Comparison of ENCODE assay signal across 8 mouse cellular contexts in genomic region chr2:18473361-18473771, GRCm38 (mm10).
A peak's percentile ranks its signal among the peaks of the same experiment; 100 is the strongest.
DNase-seq lines count a peak whose midpoint lies in the region; ATAC-seq and TF ChIP-seq lines count a peak whose summit lies in the region.

No protein-coding gene starts in this region.

- TF ChIP-seq CTCF in thymus, adult 2 months (IDR thresholded peaks at IDR 0.05; ENCODE audit: borderline replicate concordance, control insufficient read depth, extremely low read depth, insufficient read depth, low read length, poor library complexity), result no peak
- TF ChIP-seq CTCF in kidney, adult 2 months (conservative IDR thresholded peaks at IDR 0.05; ENCODE audit: insufficient read depth, insufficient read length, low read depth, low read length), result no peak
- TF ChIP-seq CTCF in lung, postnatal 0 days (IDR thresholded peaks at IDR 0.05), result no peak

- no peaks in the 10 kb centered on the region for H3K27me3 ChIP-seq in thymus, adult 2 months (ENCODE audit: control insufficient read depth, insufficient read depth, low read length)
- no peaks in the 10 kb centered on the region for H3K27me3 ChIP-seq in kidney, adult 2 months (replicated peaks; ENCODE audit: control insufficient read depth, insufficient read depth, low read length)
- no peaks in the 10 kb centered on the region for H3K27me3 ChIP-seq in lung, postnatal 0 days (replicated peaks; ENCODE audit: insufficient read depth, low read length)

- H3K4me2 ChIP-seq in lung, postnatal 0 days (replicated peaks; ENCODE audit: low read depth, low read length), result no peak overlapping the region

- WGBS in thymus, adult 2 months, result 61% methylated on average over 3 of the region's 3 CpGs
- 46% methylated on average over 3 of the region's 3 CpGs for WGBS in kidney, adult 2 months
- 13% methylated on average over 3 of the region's 3 CpGs for WGBS in lung, postnatal 0 days

- H3K36me3 ChIP-seq in thymus, adult 2 months (ENCODE audit: control insufficient read depth, insufficient read depth, low read length), result no peaks in the 10 kb centered on the region
- no peaks in the 10 kb centered on the region for H3K36me3 ChIP-seq in kidney, adult 2 months (ENCODE audit: control insufficient read depth, insufficient read depth, low read length)
- no peaks in the 10 kb centered on the region for H3K36me3 ChIP-seq in lung, postnatal 0 days (ENCODE audit: insufficient read depth, low read length)

- ATAC-seq in lung, postnatal 0 days, result peak; percentile 88
- ATAC-seq in erythroblast, adult 5-6 weeks (replicated peaks; ENCODE audit: low FRiP score, poor library complexity, severe bottlenecking), result no peak

- no peaks in the 10 kb centered on the region for H3K4me1 ChIP-seq in thymus, adult 2 months (replicated peaks; ENCODE audit: control insufficient read depth, insufficient read depth, low read length)
- no peaks in the 10 kb centered on the region for H3K4me1 ChIP-seq in kidney, adult 2 months (ENCODE audit: control insufficient read depth, insufficient read depth, low read length)
- no peaks in the 10 kb centered on the region for H3K4me1 ChIP-seq in lung, postnatal 0 days (ENCODE audit: insufficient read depth, low read depth, low read length)

- H3K9ac ChIP-seq in lung, postnatal 0 days (replicated peaks; ENCODE audit: low read depth), result no peak overlapping the region

- no peak for TF ChIP-seq POLR2A in thymus, adult 2 months (IDR thresholded peaks at IDR 0.05; ENCODE audit: control insufficient read depth, extremely low read depth, insufficient read depth, low read length, poor library complexity)
- no peak for TF ChIP-seq POLR2A in kidney, adult 2 months (IDR thresholded peaks at IDR 0.05; ENCODE audit: low read depth, low read length)

- peak; percentile 3 to 6 for DNase-seq in cerebellum, postnatal 14 days
- no peak for DNase-seq in cerebellum, adult 11 months
- DNase-seq in thymus, adult 2 months, result peak; percentile 2
- DNase-seq in thymus, postnatal 10 days (ENCODE audit: low spot score in 2 of 2), result no peak
- peak; percentile 43 for DNase-seq in kidney, adult 2 months
- peak; percentile 73 for DNase-seq in lung, postnatal 0 days (ENCODE audit: low spot score)
- DNase-seq in urinary bladder, postnatal 4 days (ENCODE audit: low spot score in 2 of 2), result no peak

- TF ChIP-seq EP300 in lung, postnatal 0 days (IDR thresholded peaks at IDR 0.05), result no peak

- H3K27ac ChIP-seq in thymus, adult 2 months (ENCODE audit: control insufficient read depth, insufficient read depth, low read length), result no peak overlapping the region
- H3K27ac ChIP-seq in kidney, adult 2 months (ENCODE audit: insufficient read depth, low read depth, low read length), result 0 out of 2 replicates have a peak overlapping the region, but pooled peaks have one; percentile 23
- no peak overlapping the region for H3K27ac ChIP-seq in lung, postnatal 0 days (ENCODE audit: low read length)

- H3K4me3 ChIP-seq in thymus, adult 2 months (ENCODE audit: control insufficient read depth, insufficient read depth, low read length), result no peak overlapping the region
- H3K4me3 ChIP-seq in kidney, adult 2 months (ENCODE audit: insufficient read depth, low read depth, low read length), result no peak overlapping the region
- H3K4me3 ChIP-seq in lung, postnatal 0 days (ENCODE audit: low read depth, low read length), result no peak overlapping the region

- H3K9me3 ChIP-seq in lung, postnatal 0 days (ENCODE audit: low read length), result 0 out of 2 replicates have a peak, but pooled peaks cover 3% of the 10 kb centered on the region

Comparison
In these comparisons a context has a peak if more than half of its experiments do, and no peak if none do; other contexts are left out.
1. DNase-seq: peak in cerebellum, postnatal 14 days (2 of 2), thymus, adult 2 months (single experiment), kidney, adult 2 months (single experiment) and lung, postnatal 0 days (single experiment); none in cerebellum, adult 11 months (single experiment), thymus, postnatal 10 days (0 of 2) and urinary bladder, postnatal 4 days (0 of 2).